Mouse (Mus musculus) kidney, adult 2 months (tissue): ENCODE results near the gene St8sia1.

Experiments used
- CTCF ChIP-seq: fragments of 200-500 bp; conservative IDR thresholded peaks from 2 replicates; pipeline ENCODE4 v1.5.1; 2011; ENCODE audit warnings: low read depth, mild to moderate bottlenecking, control low read depth, low read length, moderate library complexity, mixed read lengths; ENCODE audit not compliant: insufficient read depth, insufficient read length
- POLR2A ChIP-seq: fragments of 200-500 bp; IDR thresholded peaks from one replicate; pipeline ENCODE4 v1.6.1; 2011; ENCODE audit warnings: low read depth, low read length, control low read depth

DNA sequence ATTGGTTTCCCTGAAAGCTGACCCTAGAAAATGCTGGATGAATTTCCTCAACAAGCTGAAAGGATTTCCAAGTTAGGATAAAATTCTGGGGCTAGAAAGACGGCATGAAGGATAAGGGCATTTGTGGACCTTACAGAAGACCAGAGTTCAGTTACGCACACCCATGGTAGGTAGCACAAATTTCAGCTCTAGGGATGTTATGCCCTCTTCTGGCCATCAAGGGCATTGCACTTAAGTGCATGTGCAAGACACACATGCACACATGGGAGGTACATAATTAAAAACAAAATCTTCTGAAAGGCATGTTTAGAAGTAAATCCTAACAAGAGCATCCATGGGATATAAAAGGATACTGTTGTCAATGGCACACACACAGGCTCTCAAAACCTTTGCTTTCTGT lies 105.3 kb downstream of the St8sia1 start:
- TF ChIP-seq POLR2A: no peak
- peak; percentile 56 for TF ChIP-seq CTCF
